Mouse (Mus musculus) retina, embryonic 14.5 days (tissue): ENCODE measurements at regions not wholly inside any gene's neighbourhood (a gene's known extent, or its start where the extent isn't known, plus 50 kb on each side); places are given as distances from the start of the nearest gene placed in this dataset.
A peak's percentile ranks its signal among the peaks of the same experiment; 100 is the strongest.
"Not testable (repeated sequence)": the region's sequence is repeated elsewhere in the genome, so short reads cannot be mapped to it uniquely, and the experiment has no call there.

Experiments
- DNase-seq: peaks from one replicate; pipeline ENCODE4 v3.0.0-alpha.2; 2015; ENCODE audit warnings: low spot score

GRCm38 (mm10) chr11:16559001-16559699 lies 50.9 kb upstream of the Sec61g start:
- peak; percentile 33 for DNase-seq

- DNase-seq = no peak
These were observed 53.4 kb upstream of the Sec61g start for GRCm38 (mm10) chr11:16561727-16562126.

GRCm38 (mm10) chr11:16589085-16589680 lies 80.9 kb upstream of the Sec61g start:
- no peak for DNase-seq

- peak; percentile 19 for DNase-seq
These were observed 82.3 kb upstream of the Sec61g start for GRCm38 (mm10) chr11:16590541-16590940.

GRCm38 (mm10) chr11:16591471-16591921 lies 83.2 kb upstream of the Sec61g start:
- DNase-seq = peak; percentile 92

- DNase-seq = no peak
These were observed 83.7 kb upstream of the Sec61g start for GRCm38 (mm10) chr11:16592006-16592405.

- no peak for DNase-seq
These were observed 84.5 kb upstream of the Sec61g start for GRCm38 (mm10) chr11:16592766-16593165.

GRCm38 (mm10) chr11:16594832-16595231 lies 86.5 kb upstream of the Sec61g start:
- DNase-seq = no peak

- DNase-seq = no peak
These were observed 89.0 kb upstream of the Sec61g start for GRCm38 (mm10) chr11:16597038-16597830.

GRCm38 (mm10) chr11:16602947-16603346 lies 94.7 kb upstream of the Sec61g start:
- no peak for DNase-seq

GRCm38 (mm10) chr11:16606435-16607214 lies 98.3 kb upstream of the Sec61g start:
- no peak for DNase-seq

GRCm38 (mm10) chr11:16607900-16608422 lies 99.7 kb upstream of the Sec61g start:
- DNase-seq = not testable (repeated sequence)

- DNase-seq = no peak
These were observed 103.5 kb upstream of the Sec61g start for GRCm38 (mm10) chr11:16611741-16612140.

- no peak for DNase-seq
These were observed 104.2 kb upstream of the Sec61g start for GRCm38 (mm10) chr11:16612524-16612923.

GRCm38 (mm10) chr11:16619736-16620135 lies 111.5 kb upstream of the Sec61g start:
- DNase-seq = no peak

- no peak for DNase-seq
These were observed 115.4 kb upstream of the Sec61g start for GRCm38 (mm10) chr11:16623694-16624093.

- DNase-seq = no peak
These were observed 119.2 kb upstream of the Sec61g start for GRCm38 (mm10) chr11:16627294-16628085.

GRCm38 (mm10) chr11:16629410-16630129 lies 121.3 kb upstream of the Sec61g start:
- DNase-seq = no peak

GRCm38 (mm10) chr11:16635796-16636195 lies 116.2 kb upstream of the Egfr start:
- not testable (repeated sequence) for DNase-seq

GRCm38 (mm10) chr11:16637679-16638078 lies 114.3 kb upstream of the Egfr start:
- no peak for DNase-seq
